Mouse (Mus musculus): ENCODE data around the gene Myoz2.

DNA sequence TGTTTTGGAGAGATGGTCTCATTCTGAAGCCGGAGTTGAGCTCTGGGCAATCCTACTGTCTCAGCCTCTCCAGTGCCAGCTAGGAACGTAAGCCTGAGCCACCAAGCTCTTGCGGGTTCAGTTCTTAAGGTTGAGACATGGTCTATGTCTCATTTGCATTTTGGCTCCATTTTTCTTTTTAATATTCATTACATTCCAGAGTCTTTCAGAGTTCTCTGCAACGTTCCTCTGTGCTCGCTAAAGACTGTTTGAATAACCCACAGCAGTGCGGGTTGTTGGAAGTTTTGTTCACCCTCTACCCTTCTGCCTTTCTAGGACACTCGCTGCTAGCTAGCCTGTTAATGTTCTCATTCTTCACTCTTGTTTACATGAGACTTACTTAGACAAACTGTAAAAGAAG, 46.1 kb upstream of the Myoz2 start:
- TF ChIP-seq CTCF (IDR thresholded peaks at IDR 0.05 in 2 of 3, conservative IDR thresholded peaks at IDR 0.05 in 1 of 3; ENCODE audit: control insufficient read depth in 1 of 3, insufficient read depth in 1 of 3, low read depth in 2 of 3, low read length in 3 of 3, poor library complexity in 1 of 3, severe bottlenecking in 1 of 3) (no peak), CHD2 (IDR thresholded peaks at IDR 0.05; ENCODE audit: low read length) (no peak), POLR2AphosphoS2 (IDR thresholded peaks at IDR 0.05; ENCODE audit: low read length) (no peak), MAX (IDR thresholded peaks at IDR 0.05; ENCODE audit: low read length) (no peak), MAFK (IDR thresholded peaks at IDR 0.05; ENCODE audit: borderline replicate concordance, low read depth, low read length) (no peak), GABPA (IDR thresholded peaks at IDR 0.05; ENCODE audit: low read depth, low read length) (no peak), POLR2A (IDR thresholded peaks at IDR 0.05; ENCODE audit: control insufficient read depth in 1 of 2, insufficient read depth in 1 of 2, low read depth in 1 of 2, low read length in 2 of 2, poor library complexity in 1 of 2) (no peak)

Data from MEL (cell line).